Mouse (Mus musculus): ENCODE results near the gene Crebl2. TPM values are rescaled to one million over a fixed set of nuclear protein-coding genes. Genes with fewer than 3 reads are reported as not detected.
A peak's percentile ranks its signal among the peaks of the same experiment; 100 is the strongest.

The Crebl2 gene
- polyA plus RNA-seq, 1 experiment, result 47.6 TPM

GRCm38 (mm10) chr6:134887711-134888449, 57.9 kb downstream of the Crebl2 start:
- Histone ChIP-seq H3K4me1 (ENCODE audit: control insufficient read depth, insufficient read depth, low read length) (peaks cover 7% of the 10 kb centered on the region; the same call in 1 of the 2 replicates), H3K4me3 (replicated peaks; ENCODE audit: insufficient read depth, low read depth, low read length) (peak overlapping the region; percentile 78), H3K27ac (ENCODE audit: insufficient read depth, low read length) (peak overlapping the region; percentile 77), H3K27me3 (ENCODE audit: control insufficient read depth, insufficient read depth, low read length) (no peaks in the 10 kb centered on the region)
- TF ChIP-seq POLR2A (IDR thresholded peaks at IDR 0.05; ENCODE audit: borderline replicate concordance, insufficient read depth, low read length) (peak; percentile 80; the same call in 1 of the 2 replicates), CTCF (IDR thresholded peaks at IDR 0.05; ENCODE audit: borderline replicate concordance, insufficient read depth, low read depth, low read length) (no peak)
- under 1% methylated on average over 10 of the region's 10 CpGs for WGBS
- peak; percentile 83 to 92 for DNase-seq

- WGBS, result 6% methylated on average over 4 of the region's 4 CpGs
- peaks cover 7% of the 10 kb centered on the region; the same call in 1 of the 2 replicates for H3K4me1 ChIP-seq (ENCODE audit: control insufficient read depth, insufficient read depth, low read length)
These were observed 58.6 kb downstream of the Crebl2 start for GRCm38 (mm10) chr6:134888563-134889017.

GRCm38 (mm10) chr6:134889763-134890162, 59.8 kb downstream of the Crebl2 start:
- WGBS, result 89% methylated on average over 1 of the region's 1 CpGs
- Histone ChIP-seq H3K27me3 (ENCODE audit: control insufficient read depth, insufficient read depth, low read length) (no peaks in the 10 kb centered on the region), H3K4me3 (replicated peaks; ENCODE audit: insufficient read depth, low read depth, low read length) (no peak overlapping the region), H3K27ac (ENCODE audit: insufficient read depth, low read length) (no peak overlapping the region), H3K4me1 (ENCODE audit: control insufficient read depth, insufficient read depth, low read length) (peaks cover 7% of the 10 kb centered on the region; the same call in 1 of the 2 replicates)
- TF ChIP-seq CTCF (IDR thresholded peaks at IDR 0.05; ENCODE audit: borderline replicate concordance, insufficient read depth, low read depth, low read length) (no peak), POLR2A (IDR thresholded peaks at IDR 0.05; ENCODE audit: borderline replicate concordance, insufficient read depth, low read length) (no peak)
- no peak for DNase-seq

More at GRCm38 (mm10) chr6:134888563-134889017, 58.6 kb downstream of the Crebl2 start:
- no peak for TF ChIP-seq POLR2A (IDR thresholded peaks at IDR 0.05; ENCODE audit: borderline replicate concordance, insufficient read depth, low read length)
- Histone ChIP-seq H3K27me3 (ENCODE audit: control insufficient read depth, insufficient read depth, low read length) (no peaks in the 10 kb centered on the region), H3K4me3 (replicated peaks; ENCODE audit: insufficient read depth, low read depth, low read length) (no peak overlapping the region), H3K27ac (ENCODE audit: insufficient read depth, low read length) (peak overlapping the region; percentile 66)
- peak; percentile 43 to 49 for DNase-seq

GRCm38 (mm10) chr6:134890436-134890835, 60.5 kb downstream of the Crebl2 start:
- Histone ChIP-seq H3K4me3 (replicated peaks; ENCODE audit: insufficient read depth, low read depth, low read length) (no peak overlapping the region), H3K27me3 (ENCODE audit: control insufficient read depth, insufficient read depth, low read length) (no peaks in the 10 kb centered on the region), H3K27ac (ENCODE audit: insufficient read depth, low read length) (no peak overlapping the region), H3K4me1 (ENCODE audit: control insufficient read depth, insufficient read depth, low read length) (peaks cover 7% of the 10 kb centered on the region; the same call in 1 of the 2 replicates)
- no peak for DNase-seq
- TF ChIP-seq POLR2A (IDR thresholded peaks at IDR 0.05; ENCODE audit: borderline replicate concordance, insufficient read depth, low read length), result no peak
- TF ChIP-seq CTCF (IDR thresholded peaks at IDR 0.05; ENCODE audit: borderline replicate concordance, insufficient read depth, low read depth, low read length), result no peak
- WGBS, result 88% methylated on average over 7 of the region's 7 CpGs

- TF ChIP-seq POLR2A (IDR thresholded peaks at IDR 0.05; ENCODE audit: borderline replicate concordance, insufficient read depth, low read length) (no peak), CTCF (IDR thresholded peaks at IDR 0.05; ENCODE audit: borderline replicate concordance, insufficient read depth, low read depth, low read length) (no peak)
- no peaks in the 10 kb centered on the region for H3K27me3 ChIP-seq (ENCODE audit: control insufficient read depth, insufficient read depth, low read length)
- no peak overlapping the region for H3K27ac ChIP-seq (ENCODE audit: insufficient read depth, low read length)
- 14% methylated on average over 15 of the region's 15 CpGs for WGBS
- no peak for DNase-seq
- peak overlapping the region; percentile 94 for H3K4me3 ChIP-seq (replicated peaks; ENCODE audit: insufficient read depth, low read depth, low read length)
- no peaks in the 10 kb centered on the region for H3K4me1 ChIP-seq (ENCODE audit: control insufficient read depth, insufficient read depth, low read length)
These were observed 66.8 kb downstream of the Crebl2 start for GRCm38 (mm10) chr6:134896570-134897436.

GRCm38 (mm10) chr6:134897443-134898094, 67.6 kb downstream of the Crebl2 start:
- H3K27me3 ChIP-seq (ENCODE audit: control insufficient read depth, insufficient read depth, low read length), result no peaks in the 10 kb centered on the region
- H3K4me3 ChIP-seq (replicated peaks; ENCODE audit: insufficient read depth, low read depth, low read length), result peak overlapping the region; percentile 94
- DNase-seq, result peak; percentile 96 to 98
- H3K4me1 ChIP-seq (ENCODE audit: control insufficient read depth, insufficient read depth, low read length), result no peaks in the 10 kb centered on the region
- peak; percentile 87 for TF ChIP-seq POLR2A (IDR thresholded peaks at IDR 0.05; ENCODE audit: borderline replicate concordance, insufficient read depth, low read length)
- no peak for TF ChIP-seq CTCF (IDR thresholded peaks at IDR 0.05; ENCODE audit: borderline replicate concordance, insufficient read depth, low read depth, low read length)
- H3K27ac ChIP-seq (ENCODE audit: insufficient read depth, low read length), result peak overlapping the region; percentile 98
- under 1% methylated on average over 38 of the region's 38 CpGs for WGBS
